Mouse (Mus musculus) E14TG2a.4 (cell line): Measurements from ENCODE around the gene Itpr1.

ENCODE experiments used
- CTCF ChIP-seq: conservative IDR thresholded peaks from 2 replicates; pipeline ENCODE4 v1.5.1; 2014; ENCODE audit warnings: low read length
- NANOG ChIP-seq: IDR thresholded peaks from 2 replicates; pipeline ENCODE4 v1.6.1; 2014; ENCODE audit warnings: borderline replicate concordance, low read length, mixed read lengths
- POU5F1 ChIP-seq: IDR thresholded peaks from 2 replicates; pipeline ENCODE4 v1.6.1; 2014; ENCODE audit warnings: low read length, borderline replicate concordance

DNA sequence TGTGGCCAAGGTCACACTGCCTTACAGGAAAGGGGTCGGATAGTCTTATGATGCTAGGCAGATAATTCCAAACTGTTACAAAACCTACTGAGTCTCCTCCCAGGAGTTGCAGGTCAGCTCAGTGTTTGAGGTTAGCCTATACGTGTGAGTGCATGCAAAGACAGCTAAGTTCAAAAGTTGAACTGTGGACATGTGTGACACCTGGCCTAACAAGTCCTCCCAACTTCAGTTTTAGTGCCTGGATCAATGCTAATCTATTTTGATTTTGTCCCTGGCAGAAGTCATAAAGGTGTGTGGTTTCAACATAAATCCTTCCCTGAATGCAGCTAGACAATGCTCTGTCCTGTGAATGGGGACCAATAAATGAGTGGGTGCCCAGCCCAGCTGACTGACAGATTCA lies 167.3 kb downstream of the Itpr1 start:
- TF ChIP-seq CTCF (no peak), POU5F1 (no peak), NANOG (no peak)
